Mouse (Mus musculus) liver, embryonic 12.5 days (tissue): ENCODE data around the gene Dgkh. TPM values are rescaled to one million over a fixed set of nuclear protein-coding genes. Genes with fewer than 3 reads are reported as not detected.
"Not testable (repeated sequence)": the region's sequence is repeated elsewhere in the genome, so short reads cannot be mapped to it uniquely, and the experiment has no call there.

ENCODE experiments used
- ATAC-seq: fragments of 200-750 bp; cut with Nextera tagmentation; 2 replicates; pipeline ENCODE4 v1.8.0; 2017; ENCODE audit warnings: moderate number of reproducible peaks, mild to moderate bottlenecking, moderate library complexity
- H3K27ac ChIP-seq: fragments of 300-500 bp; sonication (generic); 2 replicates; pipeline ENCODE4 v1.5.1; 2016; ENCODE audit warnings: mild to moderate bottlenecking
- H3K27me3 ChIP-seq: fragments of 300-500 bp; sonication (generic); replicated peaks from 2 replicates; pipeline ENCODE4 v1.6.1; 2016; ENCODE audit warnings: mild to moderate bottlenecking, moderate library complexity
- H3K36me3 ChIP-seq: fragments of 300-500 bp; sonication (generic); 2 replicates; pipeline ENCODE4 v1.6.1; 2016; ENCODE audit warnings: mild to moderate bottlenecking, moderate library complexity
- H3K4me1 ChIP-seq: fragments of 300-500 bp; sonication (generic); 2 replicates; pipeline ENCODE4 v1.6.1; 2016
- H3K4me2 ChIP-seq: fragments of 300-500 bp; sonication (generic); 2 replicates; pipeline ENCODE4 v1.6.1; 2016; ENCODE audit warnings: mild to moderate bottlenecking, moderate library complexity
- H3K4me3 ChIP-seq: fragments of 300-500 bp; sonication (generic); 2 replicates; pipeline ENCODE4 v1.5.1; 2016; ENCODE audit warnings: mild to moderate bottlenecking, moderate library complexity
- H3K9ac ChIP-seq: fragments of 300-500 bp; sonication (generic); 2 replicates; pipeline ENCODE4 v1.6.1; 2016; ENCODE audit warnings: mild to moderate bottlenecking, moderate library complexity
- H3K9me3 ChIP-seq: fragments of 300-500 bp; sonication (generic); replicated peaks from 2 replicates; pipeline ENCODE4 v1.6.1; 2016; ENCODE audit warnings: mild to moderate bottlenecking, moderate library complexity
- WGBS: fragments of 180-500 bp; shearing (Covaris S2); methylation state at CpG from one replicate; pipeline ENCODE4 v1.1.7; 2016; ENCODE audit not compliant: insufficient replicate concordance; 5-methylcytosine and 5-hydroxymethylcytosine counted together
- polyA plus RNA-seq: library from polyadenylated mRNA; unstranded; fragments of >200 nt; fragmentation: Nextera tagmentation; extraction: Ambion mirVana; gene quantifications from 2 replicates; pipeline ENCODE4 v1.2.1, GENCODE M21; 2016

Gene Dgkh
- polyA plus RNA-seq, 1 experiment from 2014 or later = 1.2 TPM

DNA sequence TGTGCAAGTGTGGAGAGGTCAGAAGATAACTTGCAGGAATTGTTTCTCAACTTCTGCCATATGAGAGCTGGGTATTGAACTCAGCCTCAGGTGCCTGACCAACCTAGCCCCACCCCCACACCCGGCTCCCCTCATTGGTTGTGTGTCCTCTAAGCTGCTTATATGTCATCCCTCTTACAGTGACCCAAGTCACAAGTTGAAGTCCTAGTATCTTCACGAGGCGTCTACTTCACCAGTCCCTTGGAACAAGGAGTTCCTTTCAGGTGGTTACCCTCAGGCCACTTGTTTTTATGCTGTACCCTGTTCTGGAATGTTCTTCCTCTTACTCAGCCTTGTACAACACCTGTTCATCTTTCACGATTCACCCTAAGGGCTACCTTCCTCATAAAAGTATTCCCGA lies 2.0 kb upstream of the Dgkh start:
- Histone ChIP-seq H3K4me2 (no peak overlapping the region), H3K9me3 (no peaks in the 10 kb centered on the region), H3K27me3 (peaks cover 72% of the 10 kb centered on the region), H3K4me3 (no peak overlapping the region), H3K9ac (no peak overlapping the region), H3K4me1 (peaks cover 19% of the 10 kb centered on the region), H3K36me3 (no peaks in the 10 kb centered on the region), H3K27ac (no peak overlapping the region)
- 52% methylated on average over 5 of the region's 5 CpGs for WGBS
- no peak for ATAC-seq

DNA sequence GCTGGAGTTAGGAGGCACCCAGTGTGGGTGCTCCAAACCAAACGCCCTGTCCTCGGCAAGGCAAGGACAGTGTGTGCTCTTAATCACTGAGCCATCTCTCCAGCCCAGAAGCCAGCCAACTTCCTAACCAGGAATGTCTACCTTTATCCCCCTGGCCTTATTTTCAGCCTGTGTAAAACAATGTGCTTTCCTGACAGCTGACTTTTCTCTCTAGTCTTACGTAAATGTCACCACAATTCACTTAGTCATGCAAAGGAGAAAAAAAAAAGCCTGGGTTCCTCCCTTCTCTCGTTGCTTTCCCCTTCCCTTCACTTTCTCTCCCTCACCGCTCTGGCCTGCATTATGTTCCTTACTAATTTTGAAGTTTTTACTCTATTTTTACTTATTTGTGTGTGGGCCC lies 1.6 kb upstream of the Dgkh start:
- H3K4me3 ChIP-seq, H3K4me2 ChIP-seq, H3K36me3 ChIP-seq, ATAC-seq, H3K9me3 ChIP-seq, H3K9ac ChIP-seq, H3K27ac ChIP-seq: not testable (repeated sequence)
- Histone ChIP-seq H3K27me3 (peaks cover 72% of the 10 kb centered on the region), H3K4me1 (peaks cover 19% of the 10 kb centered on the region)
- WGBS = 28% methylated on average over 5 of the region's 5 CpGs

DNA sequence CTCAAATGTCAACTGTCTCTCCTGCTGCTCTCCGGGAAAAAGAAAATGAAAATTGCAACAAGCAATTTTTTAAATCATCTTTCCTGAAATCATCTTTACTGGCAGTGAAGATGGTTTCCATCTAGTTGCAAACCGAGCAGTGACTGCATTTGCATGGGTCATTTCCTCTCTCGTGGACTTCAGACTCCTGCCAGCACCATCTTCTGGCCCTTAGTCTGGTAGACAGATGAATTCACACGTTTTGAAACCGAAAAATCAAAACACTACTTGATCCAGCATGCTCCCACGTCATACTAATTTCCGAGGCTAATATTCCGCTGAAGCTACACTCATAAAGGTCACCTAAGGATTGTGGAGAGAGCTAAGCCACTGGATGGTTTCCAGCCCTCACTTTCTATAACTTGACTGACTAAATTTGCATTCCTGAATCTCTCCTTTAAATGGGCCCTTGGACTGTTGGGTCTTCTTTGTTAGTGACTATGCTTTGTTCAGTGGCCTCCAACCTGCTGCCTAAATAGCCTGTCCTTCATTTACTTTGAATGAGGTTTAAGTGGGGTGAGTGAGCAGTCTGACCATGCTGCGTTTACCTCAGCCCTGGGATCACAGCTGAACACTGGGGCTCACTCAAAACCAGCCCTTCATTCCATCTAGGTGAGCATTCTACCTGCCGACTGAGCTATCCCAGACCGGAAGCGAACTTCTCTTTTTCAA lies 945 bp upstream of the Dgkh start:
- Histone ChIP-seq H3K4me2 (peak overlapping the region; percentile 89), H3K27me3 (peaks cover 79% of the 10 kb centered on the region), H3K9ac (0 out of 2 replicates have a peak overlapping the region, but pooled peaks have one; percentile 39), H3K4me3 (peak overlapping the region; percentile 67), H3K27ac (no peak overlapping the region), H3K4me1 (peaks cover 19% of the 10 kb centered on the region), H3K36me3 (no peaks in the 10 kb centered on the region), H3K9me3 (no peaks in the 10 kb centered on the region)
- no peak for ATAC-seq
- 33% methylated on average over 12 of the region's 12 CpGs for WGBS

DNA sequence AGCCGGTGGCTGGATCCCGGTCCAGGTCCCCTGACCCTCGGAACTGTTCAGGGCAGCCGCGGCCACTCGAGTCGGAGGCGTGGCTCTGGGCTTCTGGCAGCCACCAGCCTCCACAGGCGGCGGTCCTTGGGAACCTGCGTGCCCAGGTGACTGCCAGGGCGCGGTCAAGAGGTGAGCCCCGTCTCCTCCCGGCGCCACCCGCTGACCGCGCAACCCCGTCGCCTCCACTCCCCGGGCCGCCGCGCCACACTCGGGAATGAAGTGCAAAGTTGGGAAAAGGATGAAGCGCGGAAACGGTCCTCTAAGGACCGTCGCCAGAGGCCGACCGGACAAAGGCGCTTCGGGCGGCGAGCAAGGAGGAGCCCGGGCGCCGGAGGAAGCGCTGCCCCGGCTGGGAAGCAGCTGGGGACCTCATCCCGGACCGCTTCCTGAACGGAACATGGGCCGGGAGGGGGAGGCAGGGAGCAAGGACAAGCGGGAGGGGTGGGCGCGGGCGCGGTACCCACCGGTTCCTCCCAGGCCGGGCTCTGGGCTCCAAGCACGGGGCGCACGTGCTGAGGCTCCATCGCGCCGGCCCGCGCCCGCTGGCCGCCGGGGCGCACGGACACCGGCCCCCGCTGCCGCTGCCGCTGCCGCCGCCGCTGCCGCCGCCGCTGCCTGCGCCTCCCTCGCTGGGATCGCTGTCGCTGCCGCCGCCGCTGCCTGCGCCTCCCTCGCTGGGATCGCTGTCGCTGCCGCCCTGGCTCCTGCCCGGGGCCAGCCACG lies 542 bp downstream of the Dgkh start:
- peaks cover 19% of the 10 kb centered on the region for H3K4me1 ChIP-seq
- under 1% methylated on average over 89 of the region's 90 CpGs for WGBS
- H3K27me3 ChIP-seq = peaks cover 88% of the 10 kb centered on the region
- no peaks in the 10 kb centered on the region for H3K36me3 ChIP-seq
- H3K9me3 ChIP-seq = no peaks in the 10 kb centered on the region
- H3K9ac ChIP-seq = peak overlapping the region; percentile 58
- H3K27ac ChIP-seq = no peak overlapping the region
- peak overlapping the region; percentile 89 for H3K4me2 ChIP-seq
- ATAC-seq = no peak
- peak overlapping the region; percentile 67 for H3K4me3 ChIP-seq

DNA sequence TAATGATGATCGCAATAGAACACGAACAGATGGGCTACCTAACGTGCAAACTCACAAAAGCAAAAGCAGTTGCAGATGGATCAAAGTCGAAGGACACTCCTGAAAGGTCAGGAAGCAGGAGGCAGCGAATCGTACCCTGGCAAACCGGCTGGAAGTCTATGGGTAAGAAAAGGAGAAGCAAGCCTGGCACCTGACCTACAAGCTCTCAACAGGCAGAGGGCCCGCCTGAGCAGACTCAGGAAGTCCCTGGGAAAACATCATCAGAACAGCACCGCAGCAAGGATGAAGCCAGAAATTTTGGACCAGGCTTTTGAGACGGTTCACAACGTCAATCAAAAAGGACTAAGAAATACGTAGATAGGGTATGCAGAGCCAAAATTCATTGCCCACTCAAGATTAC lies 1.3 kb downstream of the Dgkh start:
- WGBS = 15% methylated on average over 12 of the region's 12 CpGs
- H3K27ac ChIP-seq = no peak overlapping the region
- H3K9me3 ChIP-seq = no peaks in the 10 kb centered on the region
- peaks cover 85% of the 10 kb centered on the region for H3K27me3 ChIP-seq
- peak overlapping the region; percentile 89 for H3K4me2 ChIP-seq
- H3K36me3 ChIP-seq = no peaks in the 10 kb centered on the region
- no peak overlapping the region for H3K9ac ChIP-seq
- ATAC-seq = no peak
- peaks cover 19% of the 10 kb centered on the region for H3K4me1 ChIP-seq
- H3K4me3 ChIP-seq = peak overlapping the region; percentile 67

DNA sequence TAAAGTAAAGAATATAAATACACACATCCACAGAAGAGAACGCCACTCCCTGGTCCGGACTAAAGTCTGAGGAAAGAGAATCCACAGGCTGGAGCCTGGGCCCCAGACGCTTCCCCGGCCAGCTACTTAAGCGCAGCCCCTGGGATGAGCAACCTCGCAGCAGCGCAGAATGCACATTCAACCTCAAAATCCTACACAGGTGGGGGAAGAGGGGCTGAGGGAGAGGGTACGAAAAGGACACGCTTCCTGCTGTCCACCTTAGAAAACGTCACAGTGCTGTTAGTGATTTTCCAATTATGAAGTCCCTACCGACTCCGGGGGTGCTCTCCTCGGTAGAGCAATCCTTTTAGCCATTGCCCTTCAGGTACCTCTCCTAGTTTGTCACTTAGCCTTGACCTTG lies 6.6 kb downstream of the Dgkh start:
- Histone ChIP-seq H3K4me1 (peaks cover 25% of the 10 kb centered on the region), H3K4me2 (peak overlapping the region; percentile 98), H3K27ac (no peak overlapping the region), H3K9me3 (no peaks in the 10 kb centered on the region), H3K4me3 (peak overlapping the region; percentile 72), H3K9ac (peak overlapping the region; percentile 71; the same call in 1 of the 2 replicates), H3K27me3 (peaks cover 34% of the 10 kb centered on the region), H3K36me3 (no peaks in the 10 kb centered on the region)
- 38% methylated on average over 13 of the region's 13 CpGs for WGBS
- no peak for ATAC-seq

DNA sequence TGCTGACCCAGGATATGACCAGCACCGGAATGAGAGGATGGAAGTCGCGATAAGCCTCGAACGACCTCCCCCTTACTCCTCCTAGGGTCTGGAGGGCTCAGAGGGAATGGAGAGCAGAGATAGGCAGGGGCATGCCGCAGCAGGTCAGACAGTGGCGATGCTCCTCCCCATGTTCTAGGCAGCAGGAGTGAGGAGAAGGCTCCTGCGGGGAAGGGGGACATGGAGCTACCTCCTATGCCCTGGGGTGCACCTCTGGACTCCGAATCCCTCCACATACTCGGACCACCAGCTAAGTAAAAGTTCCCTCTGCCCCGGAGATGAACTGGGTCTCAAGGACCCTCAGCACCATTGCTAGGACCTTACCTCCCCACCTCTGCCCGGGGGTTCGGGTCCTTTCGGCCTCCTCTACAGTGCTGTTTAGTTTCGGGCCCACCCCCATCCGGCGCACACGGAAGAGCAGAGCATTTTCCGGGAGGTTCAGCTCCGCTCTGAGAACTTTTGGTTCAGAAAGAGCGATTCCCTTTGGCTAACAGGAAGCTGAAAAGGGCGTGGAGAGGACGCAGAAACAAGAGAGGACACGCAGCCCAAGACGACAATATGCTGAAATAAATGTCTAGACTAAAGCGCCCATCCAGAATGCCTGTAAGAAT lies 7.1 kb downstream of the Dgkh start:
- Histone ChIP-seq H3K36me3 (no peaks in the 10 kb centered on the region), H3K9me3 (no peaks in the 10 kb centered on the region), H3K4me2 (peak overlapping the region; percentile 98), H3K27me3 (peaks cover 29% of the 10 kb centered on the region), H3K4me3 (peak overlapping the region; percentile 72), H3K27ac (peak overlapping the region; percentile 66; the same call in 1 of the 2 replicates), H3K9ac (peak overlapping the region; percentile 71), H3K4me1 (peaks cover 25% of the 10 kb centered on the region)
- peak; percentile 70 for ATAC-seq
- WGBS = 3% methylated on average over 26 of the region's 26 CpGs

DNA sequence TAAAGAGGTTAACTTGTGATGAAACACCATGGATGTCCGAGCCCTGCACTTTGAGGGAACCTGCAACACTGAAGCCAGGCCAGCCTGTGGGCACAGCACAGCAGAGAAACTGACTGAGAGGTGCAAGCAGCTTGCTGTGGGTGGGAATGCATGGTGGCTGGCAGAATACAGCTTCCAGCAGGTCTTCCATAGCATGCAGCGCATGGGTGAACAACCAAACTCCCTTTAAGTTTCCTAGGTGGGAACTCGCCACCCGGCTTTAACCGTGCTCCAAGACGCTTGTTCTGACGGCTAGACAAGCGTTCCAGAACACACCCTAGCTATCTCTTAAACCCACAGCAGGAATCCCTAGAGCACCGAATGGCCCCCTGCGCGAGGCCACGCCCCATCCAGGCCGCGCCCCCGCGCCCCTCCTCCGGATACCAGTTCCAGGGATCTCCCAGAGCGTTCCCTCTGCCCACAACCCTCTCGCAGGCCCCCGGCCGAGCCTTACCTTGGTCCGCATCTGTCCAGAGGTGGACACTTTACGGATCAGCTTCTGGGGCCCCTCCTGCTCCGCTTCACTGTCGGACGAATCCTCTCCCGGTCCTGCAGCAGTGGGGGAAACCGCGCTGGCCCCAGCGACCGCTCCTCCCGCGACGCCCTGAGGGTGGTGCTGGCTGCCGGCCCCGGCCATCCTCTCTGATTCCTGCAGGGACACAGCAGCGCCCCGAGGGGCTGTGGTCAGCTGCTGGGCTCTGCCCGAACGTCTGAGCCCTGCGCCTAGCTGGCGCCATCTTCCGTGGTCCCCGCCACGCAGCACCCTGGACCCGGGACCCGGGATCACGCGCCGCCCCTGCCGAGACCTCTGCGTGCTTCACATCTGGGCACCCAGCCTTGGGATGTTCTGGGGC lies 7.9 kb downstream of the Dgkh start:
- peak; percentile 97 for ATAC-seq
- H3K9ac ChIP-seq = peak overlapping the region; percentile 71
- H3K27ac ChIP-seq = peak overlapping the region; percentile 66
- peak overlapping the region; percentile 98 for H3K4me2 ChIP-seq
- H3K27me3 ChIP-seq = peaks cover 21% of the 10 kb centered on the region
- peaks cover 25% of the 10 kb centered on the region for H3K4me1 ChIP-seq
- no peaks in the 10 kb centered on the region for H3K9me3 ChIP-seq
- no peaks in the 10 kb centered on the region for H3K36me3 ChIP-seq
- peak overlapping the region; percentile 72 for H3K4me3 ChIP-seq
- WGBS = 1% methylated on average over 52 of the region's 52 CpGs

DNA sequence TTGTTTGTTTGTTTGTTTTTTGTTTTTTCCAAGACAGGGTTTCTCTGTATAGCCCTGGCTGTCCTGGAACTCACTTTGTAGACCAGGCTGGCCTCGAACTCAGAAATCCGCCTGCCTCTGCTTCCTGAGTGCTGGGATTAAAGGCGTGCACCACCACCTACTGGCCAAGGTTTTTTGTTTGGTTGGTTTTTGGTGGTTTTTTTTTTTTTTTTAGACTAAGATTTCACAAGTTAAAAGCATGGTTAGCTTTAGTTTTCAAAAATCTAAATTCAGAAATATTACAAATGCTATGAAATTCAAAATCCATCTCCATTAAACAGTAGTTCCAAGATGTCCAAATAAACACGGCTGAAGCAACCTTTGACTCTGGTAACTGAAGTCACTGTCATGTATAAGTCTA lies 8.9 kb downstream of the Dgkh start:
- not testable (repeated sequence) for H3K4me3 ChIP-seq, H3K9me3 ChIP-seq, H3K36me3 ChIP-seq, H3K9ac ChIP-seq, ATAC-seq, H3K27ac ChIP-seq
- peak overlapping the region; percentile 98 for H3K4me2 ChIP-seq
- peaks cover 25% of the 10 kb centered on the region for H3K4me1 ChIP-seq
- peaks cover 15% of the 10 kb centered on the region; the same call in 1 of the 2 replicates for H3K27me3 ChIP-seq
- 80% methylated on average over 4 of the region's 4 CpGs for WGBS

DNA sequence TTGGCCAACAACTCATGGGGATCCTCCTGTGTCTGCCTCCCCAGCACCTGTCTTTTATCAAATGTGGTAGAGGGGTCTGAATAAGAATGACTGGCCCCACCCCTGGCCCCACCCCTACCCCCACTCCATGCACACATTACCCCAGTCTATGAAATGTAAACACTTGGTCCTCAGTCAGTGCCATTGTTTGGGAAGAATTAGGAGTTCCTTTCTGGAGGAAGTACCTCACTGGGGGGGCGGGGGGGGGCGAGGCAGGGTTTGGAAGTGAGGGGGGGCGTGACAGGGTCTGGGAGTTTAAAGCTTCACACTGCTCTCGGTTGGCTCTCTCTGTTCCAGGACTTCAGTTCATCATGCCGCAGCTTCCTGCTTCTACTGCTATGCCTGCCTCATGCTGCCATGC lies 10.5 kb downstream of the Dgkh start:
- 72% methylated on average over 5 of the region's 5 CpGs for WGBS
- H3K4me1 ChIP-seq = peaks cover 25% of the 10 kb centered on the region
- no peak overlapping the region for H3K4me3 ChIP-seq
- peaks cover under 1% of the 10 kb centered on the region; the same call in 1 of the 2 replicates for H3K27me3 ChIP-seq
- no peaks in the 10 kb centered on the region for H3K9me3 ChIP-seq
- H3K4me2 ChIP-seq = no peak overlapping the region
- H3K27ac ChIP-seq = no peak overlapping the region
- no peaks in the 10 kb centered on the region for H3K36me3 ChIP-seq
- no peak overlapping the region for H3K9ac ChIP-seq
- ATAC-seq = no peak

DNA sequence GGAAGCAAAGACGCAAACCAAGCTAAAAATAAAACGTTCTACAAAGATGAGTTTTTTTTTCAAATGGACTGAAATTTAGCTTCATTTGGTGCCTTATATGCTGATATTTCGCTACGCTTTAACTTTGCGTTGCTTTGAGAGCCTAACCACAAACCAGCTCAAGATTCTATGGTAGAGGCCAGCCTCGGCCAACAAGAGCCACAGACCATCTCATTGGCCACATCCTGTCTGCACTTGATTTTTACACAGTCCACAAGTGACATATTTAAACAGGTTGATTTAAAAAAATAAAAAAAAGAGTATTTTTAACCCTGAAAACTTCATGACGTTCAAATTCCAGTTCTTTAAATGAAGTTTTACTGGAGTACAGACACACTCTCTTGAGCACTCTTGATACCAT lies 16.5 kb downstream of the Dgkh start:
- no peaks in the 10 kb centered on the region for H3K9me3 ChIP-seq
- no peak overlapping the region for H3K4me3 ChIP-seq
- H3K4me2 ChIP-seq = no peak overlapping the region
- no peaks in the 10 kb centered on the region for H3K27me3 ChIP-seq
- no peaks in the 10 kb centered on the region for H3K4me1 ChIP-seq
- ATAC-seq = no peak
- no peak overlapping the region for H3K27ac ChIP-seq
- H3K36me3 ChIP-seq = no peaks in the 10 kb centered on the region
- WGBS = 77% methylated on average over 7 of the region's 7 CpGs
- H3K9ac ChIP-seq = no peak overlapping the region
